Mouse (Mus musculus): ENCODE measurements around the gene Atp1b2. TPM values are rescaled to one million over a fixed set of nuclear protein-coding genes. Genes with fewer than 3 reads are reported as not detected.

Gene Atp1b2
- polyA plus RNA-seq (2017; shearing (Covaris generic)) = not detected

DNA sequence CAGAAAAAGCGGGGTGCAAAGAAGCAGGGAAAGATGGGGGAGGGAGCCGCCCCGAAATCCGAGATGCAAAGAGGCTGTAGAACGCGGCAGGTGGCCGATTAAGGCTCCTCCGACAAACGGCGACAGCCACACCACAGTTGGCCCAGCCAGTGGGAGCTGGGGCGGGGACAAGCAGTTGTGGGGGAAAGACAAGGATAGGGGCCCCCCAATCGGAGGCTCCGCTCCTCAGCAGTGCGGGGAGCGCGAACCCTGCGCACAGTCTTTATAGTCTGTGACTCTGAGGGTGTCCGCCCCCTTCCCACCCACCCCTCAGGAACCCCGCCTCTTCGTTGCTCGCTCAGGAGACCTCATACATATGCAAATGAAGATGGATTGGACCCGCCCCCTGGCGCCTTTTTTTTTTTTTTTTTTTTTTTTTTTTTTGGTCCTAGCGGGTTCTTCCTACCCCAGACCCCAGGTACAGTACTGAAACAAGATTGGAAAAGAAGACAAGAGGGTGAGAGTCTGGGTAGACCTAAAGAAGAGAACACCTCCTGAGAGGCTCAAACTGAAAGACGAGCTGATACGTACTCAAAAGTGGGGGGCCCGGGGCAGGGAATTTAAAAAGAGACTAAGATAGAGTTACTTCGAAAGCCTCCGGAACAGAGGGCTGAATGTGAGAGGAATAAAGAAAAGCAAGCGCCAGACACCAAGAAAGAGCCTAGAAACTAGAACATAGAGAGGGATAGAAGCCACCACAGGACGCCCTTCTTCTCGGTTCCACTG, at the start of gene Atp1b2:
Atp1b2 (minus strand) TSS at position 217 of the 765 bp plus-strand sequence.

GRCm38 (mm10) chr11:69632284-69633089, 26.7 kb upstream of the Atp1b2 start, which contains the start of gene Fxr2:
Fxr2 (plus strand) TSS chr11:69632990.

GRCm38 (mm10) chr11:69621571-69622268, 16.0 kb upstream of the Atp1b2 start, which contains the start of gene Sat2:
Sat2 (plus strand) TSS chr11:69622024.

GRCm38 (mm10) chr11:69617805-69618204, 12.1 kb upstream of the Atp1b2 start, which contains the start of gene Shbg:
Shbg (minus strand) TSS chr11:69617905.

DNA sequence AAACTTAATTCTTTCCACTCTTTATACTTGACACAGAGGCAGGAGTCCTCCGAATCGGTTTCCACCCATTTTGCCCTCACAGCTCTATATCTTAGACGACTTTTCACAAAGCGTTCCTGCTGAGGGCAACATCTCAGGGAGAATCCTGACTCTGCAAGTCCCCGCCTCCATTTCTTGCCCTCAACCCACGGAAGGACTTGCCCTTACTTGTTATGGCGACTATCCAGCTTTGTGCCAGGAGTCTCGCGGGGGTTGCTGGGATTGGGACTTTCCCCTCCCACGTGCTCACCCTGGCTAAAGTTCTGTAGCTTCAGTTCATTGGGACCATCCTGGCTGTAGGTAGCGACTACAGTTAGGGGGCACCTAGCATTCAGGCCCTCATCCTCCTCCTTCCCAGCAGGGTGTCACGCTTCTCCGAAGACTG, 25.6 kb downstream of the Atp1b2 start, which contains the start of the genes Wrap53 and Trp53:
Wrap53 (minus strand) TSS at position 165 of the 424 bp plus-strand sequence.
Trp53 (plus strand) TSS at position 269 of the 424 bp plus-strand sequence.

GRCm38 (mm10) chr11:69559851-69560765, 45.6 kb downstream of the Atp1b2 start, which contains the start of gene Efnb3:
Efnb3 (minus strand) TSS chr11:69560205.

Other genes starting within 250 kb of the Atp1b2 start
- gene Chd3, start 236.5 kb downstream of the Atp1b2 start, polyA plus RNA-seq (2017; shearing (Covaris generic)) = 139 TPM
- gene Naa38, start 210.5 kb downstream of the Atp1b2 start, polyA plus RNA-seq (2017; shearing (Covaris generic)) = 97.6 TPM
- 25.4 TPM for gene Cyb5d1, start 210.3 kb downstream of the Atp1b2 start, polyA plus RNA-seq (2017; shearing (Covaris generic))
- gene Tmem88, start 207.7 kb downstream of the Atp1b2 start, polyA plus RNA-seq (2017; shearing (Covaris generic)) = 0.54 TPM
- gene Kdm6b, start 192.3 kb downstream of the Atp1b2 start, polyA plus RNA-seq (2017; shearing (Covaris generic)) = 5.5 TPM
- gene Dnah2, start 56.8 kb downstream of the Atp1b2 start, polyA plus RNA-seq (2017; shearing (Covaris generic)) = 0.01 TPM
- gene Efnb3, start 45.7 kb downstream of the Atp1b2 start, polyA plus RNA-seq (2017; shearing (Covaris generic)) = 0.47 TPM
- gene Wrap53, start 25.7 kb downstream of the Atp1b2 start, polyA plus RNA-seq (2017; shearing (Covaris generic)) = 25.6 TPM
- 239 TPM for gene Trp53, start 25.6 kb downstream of the Atp1b2 start, polyA plus RNA-seq (2017; shearing (Covaris generic))
- gene Shbg, start 12.0 kb upstream of the Atp1b2 start, polyA plus RNA-seq (2017; shearing (Covaris generic)) = not detected
- not detected for gene Sat2, start 16.1 kb upstream of the Atp1b2 start, polyA plus RNA-seq (2017; shearing (Covaris generic))
- gene Fxr2, start 27.0 kb upstream of the Atp1b2 start, polyA plus RNA-seq (2017; shearing (Covaris generic)) = 63.2 TPM
- gene Sox15, start 49.4 kb upstream of the Atp1b2 start, polyA plus RNA-seq (2017; shearing (Covaris generic)) = not detected
- gene Mpdu1, start 56.7 kb upstream of the Atp1b2 start, polyA plus RNA-seq (2017; shearing (Covaris generic)) = 66.0 TPM
- gene Cd68, start 60.2 kb upstream of the Atp1b2 start, polyA plus RNA-seq (2017; shearing (Covaris generic)) = 4.3 TPM
- gene Eif4a1, start 66.5 kb upstream of the Atp1b2 start, polyA plus RNA-seq (2017; shearing (Covaris generic)) = 654 TPM
- gene Senp3, start 76.1 kb upstream of the Atp1b2 start, polyA plus RNA-seq (2017; shearing (Covaris generic)) = 43.8 TPM
- not detected for gene Tnfsf13, start 79.8 kb upstream of the Atp1b2 start, polyA plus RNA-seq (2017; shearing (Covaris generic))
- gene Tnfsf12, start 89.9 kb upstream of the Atp1b2 start, polyA plus RNA-seq (2017; shearing (Covaris generic)) = not detected
- not detected for gene Tnfsfm13, start 90.2 kb upstream of the Atp1b2 start, polyA plus RNA-seq (2017; shearing (Covaris generic))
- 50.4 TPM for gene Polr2a, start 152.7 kb upstream of the Atp1b2 start, polyA plus RNA-seq (2017; shearing (Covaris generic))
- gene Slc35g3, start 156.0 kb upstream of the Atp1b2 start, polyA plus RNA-seq (2017; shearing (Covaris generic)) = 0.12 TPM
- gene Zbtb4, start 160.0 kb upstream of the Atp1b2 start, polyA plus RNA-seq (2017; shearing (Covaris generic)) = 5.5 TPM
- gene Chrnb1, start 190.0 kb upstream of the Atp1b2 start, polyA plus RNA-seq (2017; shearing (Covaris generic)) = 3.7 TPM
- not detected for gene Fgf11, start 195.9 kb upstream of the Atp1b2 start, polyA plus RNA-seq (2017; shearing (Covaris generic))
- not detected for gene Tmem102, start 199.7 kb upstream of the Atp1b2 start, polyA plus RNA-seq (2017; shearing (Covaris generic))
- not detected for gene Gm39566, start 209.4 kb upstream of the Atp1b2 start, polyA plus RNA-seq (2017; shearing (Covaris generic))
- gene Spem2, start 212.5 kb upstream of the Atp1b2 start, polyA plus RNA-seq (2017; shearing (Covaris generic)) = not detected
- not detected for gene Spem1, start 216.2 kb upstream of the Atp1b2 start, polyA plus RNA-seq (2017; shearing (Covaris generic))
- 0.85 TPM for gene Nlgn2, start 231.8 kb upstream of the Atp1b2 start, polyA plus RNA-seq (2017; shearing (Covaris generic))
- 77.8 TPM for gene Tmem256, start 232.6 kb upstream of the Atp1b2 start, polyA plus RNA-seq (2017; shearing (Covaris generic))
- 32.7 TPM for gene Plscr3, start 240.4 kb upstream of the Atp1b2 start, polyA plus RNA-seq (2017; shearing (Covaris generic))